8 mouse cellular contexts compared by ENCODE assay signal in the genomic region with DNA sequence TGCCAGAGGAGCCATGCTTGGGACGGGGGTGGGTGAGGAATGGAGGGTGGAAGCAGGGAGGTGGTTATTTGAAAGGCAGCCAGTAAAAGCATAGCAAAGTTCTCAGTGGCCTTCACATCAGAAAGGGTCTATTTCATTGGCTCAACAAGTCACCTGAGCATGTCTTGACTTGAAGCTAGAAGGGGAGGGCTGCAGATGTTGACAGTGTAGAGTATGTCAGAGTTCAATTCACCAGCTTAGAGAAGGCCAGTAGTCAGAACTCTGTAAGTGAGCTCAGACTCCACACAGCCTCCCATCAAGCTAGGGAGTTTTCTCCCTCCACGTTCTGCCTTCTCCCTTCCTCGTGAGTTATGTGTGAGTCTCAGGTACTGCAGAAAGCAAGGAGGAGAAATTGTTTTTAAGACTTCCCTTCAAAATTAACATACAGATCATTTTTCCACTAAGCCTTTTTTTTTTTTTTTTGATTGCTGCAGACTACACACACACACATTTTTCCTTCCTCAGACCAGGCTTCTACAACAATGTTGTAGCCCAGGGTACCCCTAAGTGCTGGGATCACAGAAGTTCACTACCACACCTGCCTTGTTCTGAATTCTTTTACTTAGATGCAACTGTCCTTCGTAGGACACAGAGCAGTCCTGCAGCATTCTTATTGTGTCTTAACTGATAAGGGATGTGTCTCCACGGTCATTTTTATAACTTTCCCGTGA. TPM values are rescaled to one million over a fixed set of nuclear protein-coding genes. Genes with fewer than 3 reads are reported as not detected.
DNase-seq lines count a peak whose midpoint lies in the region; ATAC-seq and TF ChIP-seq lines count a peak whose summit lies in the region.

No protein-coding gene starts in this region.

- 61% methylated on average over 6 of the region's 6 CpGs for WGBS in liver, adult 2 months
- 11% methylated on average over 6 of the region's 6 CpGs for WGBS in bone marrow, adult 2 months
- WGBS in kidney, embryonic 14.5 days: 38% methylated on average over 6 of the region's 6 CpGs

- H3K36me3 ChIP-seq in liver, adult 2 months (ENCODE audit: control insufficient read depth, insufficient read depth, low read length): peaks cover 21% of the 10 kb centered on the region
- H3K36me3 ChIP-seq in kidney, embryonic 14.5 days (ENCODE audit: control insufficient read depth, insufficient read depth, low read length): peaks cover 37% of the 10 kb centered on the region

- H3K27me3 ChIP-seq in liver, adult 2 months (ENCODE audit: control insufficient read depth, insufficient read depth, low read length): no peaks in the 10 kb centered on the region
- no peaks in the 10 kb centered on the region for H3K27me3 ChIP-seq in kidney, embryonic 14.5 days (ENCODE audit: control insufficient read depth, insufficient read depth, low read length)

- no peak overlapping the region for H3K9ac ChIP-seq in liver, adult 2 months (ENCODE audit: low read depth, low read length)
- no peak overlapping the region for H3K9ac ChIP-seq in kidney, embryonic 14.5 days (ENCODE audit: low read depth, low read length)

- DNase-seq in liver, adult 2 months (ENCODE audit: extremely low read depth, low read depth, low spot score): peak; percentile 85
- no peak for DNase-seq in liver
- DNase-seq in natural killer cell, adult 2 months (ENCODE audit: low spot score in 2 of 2): peak; percentile 19 to 44
- DNase-seq in right cerebral cortex, postnatal 36 days (ENCODE audit: low spot score in 2 of 2): no peak
- no peak for DNase-seq in ovary, postnatal 14 days (ENCODE audit: low spot score)
- DNase-seq in right cerebral cortex, postnatal 10 days (ENCODE audit: low spot score in 2 of 2): no peak

- peaks cover 4% of the 10 kb centered on the region; the same call in 1 of the 2 replicates for H3K4me1 ChIP-seq in liver, adult 2 months (ENCODE audit: control insufficient read depth, insufficient read depth, low read length)
- H3K4me1 ChIP-seq in bone marrow, adult 2 months (ENCODE audit: control insufficient read depth, insufficient read depth, low read length): peaks cover 1% of the 10 kb centered on the region; the same call in 1 of the 2 replicates
- H3K4me1 ChIP-seq in kidney, embryonic 14.5 days (ENCODE audit: control insufficient read depth, insufficient read depth, low read length): no peaks in the 10 kb centered on the region

- H3K79me2 ChIP-seq in liver, adult 2 months (ENCODE audit: control insufficient read depth, insufficient read depth, low read length): no peaks in the 10 kb centered on the region

- ATAC-seq in kidney, embryonic 14.5 days (ENCODE audit: low FRiP score, low TSS enrichment): peak; percentile 82

- no peak overlapping the region for H3K4me3 ChIP-seq in liver, adult 2 months (ENCODE audit: insufficient read depth, low read depth, low read length)
- H3K4me3 ChIP-seq in bone marrow, adult 2 months (replicated peaks; ENCODE audit: control insufficient read depth, low read depth, low read length): no peak overlapping the region
- no peak overlapping the region for H3K4me3 ChIP-seq in kidney, embryonic 14.5 days (ENCODE audit: low read length)

- no peak for TF ChIP-seq CTCF in liver, adult 2 months (IDR thresholded peaks at IDR 0.05; ENCODE audit: low read depth, low read length)
- TF ChIP-seq CTCF in bone marrow, adult 2 months (IDR thresholded peaks at IDR 0.05; ENCODE audit: control insufficient read depth, insufficient read depth, low read length): no peak

- H3K27ac ChIP-seq in liver, adult 2 months (replicated peaks; ENCODE audit: insufficient read depth, low read depth, low read length): peak overlapping the region; percentile 26; the same call in 1 of the 2 replicates
- H3K27ac ChIP-seq in bone marrow, adult 2 months (ENCODE audit: control insufficient read depth, insufficient read depth, low read depth, low read length, poor library complexity): peak overlapping the region; percentile 87
- no peak overlapping the region for H3K27ac ChIP-seq in kidney, embryonic 14.5 days (ENCODE audit: low read depth, low read length)

- TF ChIP-seq POLR2A in liver, adult 2 months (IDR thresholded peaks at IDR 0.05; ENCODE audit: extremely low read depth, insufficient read depth, low read length): no peak
- TF ChIP-seq POLR2A in bone marrow, adult 2 months (IDR thresholded peaks at IDR 0.05; ENCODE audit: borderline replicate concordance, control insufficient read depth, low read depth, low read length): no peak

- H3K4me2 ChIP-seq in kidney, embryonic 14.5 days (replicated peaks; ENCODE audit: low read depth, low read length): no peak overlapping the region

- H3K9me3 ChIP-seq in kidney, embryonic 14.5 days (ENCODE audit: control insufficient read depth, low read length): no peaks in the 10 kb centered on the region

RNA-seq across cellular contexts. Expression of a gene that starts 0.5 kb away (rescaled TPM):
- 4.8 and 5.0 TPM in 2 replicates for total RNA-seq in liver, adult 2 months (2014; rRNA removed)
- 4.2 and 5.1 TPM in 2 replicates for polyA plus RNA-seq in liver, adult 2 months (2012; rRNA removed)
- polyA plus RNA-seq in bone marrow, adult 2 months (2011; ENCODE audit: insufficient read depth, insufficient read length, low replicate concordance, missing spikeins): 88.0 and 129 TPM in 2 replicates
- polyA plus RNA-seq in kidney, embryonic 14.5 days (2014; fragmentation: Nextera tagmentation; extraction: Ambion mirVana): 2.2 and 2.3 TPM in 2 replicates

RNA-seq across cellular contexts. Expression of a gene that starts 56.0 kb away (rescaled TPM):
- 0.07 and 0.37 TPM in 2 replicates for total RNA-seq in liver, adult 2 months (2014; rRNA removed)
- polyA plus RNA-seq in liver, adult 2 months (2012; rRNA removed): 0.09 and 0.21 TPM in 2 replicates
- not detected in 2 replicates for polyA plus RNA-seq in bone marrow, adult 2 months (2011; ENCODE audit: insufficient read depth, insufficient read length, low replicate concordance, missing spikeins)
- 0.24 and 1.2 TPM in 2 replicates for polyA plus RNA-seq in kidney, embryonic 14.5 days (2014; fragmentation: Nextera tagmentation; extraction: Ambion mirVana)

RNA-seq across cellular contexts. Expression of a gene that starts 59.3 kb away (rescaled TPM):
- 34.1 and 36.2 TPM in 2 replicates for total RNA-seq in liver, adult 2 months (2014; rRNA removed)
- polyA plus RNA-seq in liver, adult 2 months (2012; rRNA removed): 22.7 and 30.1 TPM in 2 replicates
- polyA plus RNA-seq in bone marrow, adult 2 months (2011; ENCODE audit: insufficient read depth, insufficient read length, low replicate concordance, missing spikeins): 10.4 and 14.5 TPM in 2 replicates
- 104 and 116 TPM in 2 replicates for polyA plus RNA-seq in kidney, embryonic 14.5 days (2014; fragmentation: Nextera tagmentation; extraction: Ambion mirVana)

RNA-seq across cellular contexts. Expression of a gene that starts 59.5 kb away (rescaled TPM):
- total RNA-seq in liver, adult 2 months (2014; rRNA removed): 0.28 and 0.67 TPM in 2 replicates
- polyA plus RNA-seq in liver, adult 2 months (2012; rRNA removed): 0.28 and 0.29 TPM in 2 replicates
- polyA plus RNA-seq in bone marrow, adult 2 months (2011; ENCODE audit: insufficient read depth, insufficient read length, low replicate concordance, missing spikeins): 3.5 and 9.2 TPM in 2 replicates
- 6.0 and 7.6 TPM in 2 replicates for polyA plus RNA-seq in kidney, embryonic 14.5 days (2014; fragmentation: Nextera tagmentation; extraction: Ambion mirVana)

Comparison
In these comparisons a context has a peak if more than half of its experiments do, and no peak if none do; other contexts are left out.
1. DNase-seq: peak in liver, adult 2 months (single experiment) and natural killer cell, adult 2 months (2 of 2); none in liver (single experiment), right cerebral cortex, postnatal 36 days (0 of 2), ovary, postnatal 14 days (single experiment) and right cerebral cortex, postnatal 10 days (0 of 2).
2. RNA of a gene that starts 0.5 kb away (polyA plus RNA-seq): 88.0 to 129 TPM in bone marrow, adult 2 months; 4.2 to 5.1 TPM in liver, adult 2 months and 2.2 to 2.3 TPM in kidney, embryonic 14.5 days; every median in the first group is over 10 times any median in the second.